Mouse (Mus musculus) kidney, adult 10 weeks (tissue): ENCODE results near the gene Trmt2a. TPM values are rescaled to one million over a fixed set of nuclear protein-coding genes. Genes with fewer than 3 reads are reported as not detected.

Source experiments
- polyA plus RNA-seq: library from polyadenylated mRNA; stranded (reverse); fragments of 350-450 nt; fragmentation: Illumina TruSeq; extraction: RNeasy Lipid Tissue Mini Kit (QIAGEN cat#74804); gene quantifications from one replicate; pipeline ENCODE4 v1.2.3, GENCODE M21; 2014; ENCODE audit warnings: low read depth, low replicate concordance

The Trmt2a gene
- polyA plus RNA-seq = 21.4 TPM

GRCm38 (mm10) chr16:18248433-18249363 is at the start of gene Trmt2a, which contains the start of gene Ranbp1:
Gene Trmt2a, plus strand, starts transcription at chr16:18248679.
Gene Ranbp1, minus strand, starts transcription at chr16:18248732.

GRCm38 (mm10) chr16:18217579-18217978 is 30.9 kb upstream of the Trmt2a start, which contains the start of gene Ccdc188:
Gene Ccdc188, plus strand, starts transcription at chr16:18217879.

GRCm38 (mm10) chr16:18234671-18235388 is 13.6 kb upstream of the Trmt2a start, which contains the start of gene Zdhhc8:
Gene Zdhhc8, minus strand, starts transcription at chr16:18235136.

DNA sequence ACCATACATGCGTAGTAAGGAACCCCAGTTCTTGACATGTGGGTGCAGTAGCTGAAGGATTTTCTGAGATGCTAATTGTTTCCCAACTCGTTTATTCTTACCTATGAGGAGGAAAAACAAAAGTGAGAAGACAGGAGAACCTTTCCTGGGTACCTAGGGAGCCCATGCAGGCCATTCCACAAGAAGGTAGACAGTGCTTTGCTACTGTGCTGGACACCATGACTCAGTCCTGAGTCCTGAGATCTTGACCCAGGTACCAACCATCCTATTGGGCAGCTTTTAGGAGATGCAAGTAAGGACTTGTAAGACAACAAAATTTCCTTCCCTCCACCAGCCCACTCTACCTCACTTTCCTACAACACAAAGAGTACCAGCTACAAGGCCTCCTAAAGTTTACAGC is 9.7 kb downstream of the Trmt2a start, which contains the start of gene Gm49776:
Gene Gm49776 (minus strand): TSS at position 101 of the 400 bp plus-strand sequence.

GRCm38 (mm10) chr16:18289067-18289588 is 40.6 kb downstream of the Trmt2a start, which contains the start of gene Dgcr8:
Gene Dgcr8, minus strand, starts transcription at chr16:18289246.

Other genes starting within 250 kb of the Trmt2a start
- 10.4 TPM for gene Dgcr6, start 195.8 kb upstream of the Trmt2a start, polyA plus RNA-seq
- 3.2 TPM for gene Prodh, start 158.5 kb upstream of the Trmt2a start, polyA plus RNA-seq
- gene Rtn4r, start 121.0 kb upstream of the Trmt2a start, polyA plus RNA-seq = not detected
- gene Ccdc188, start 30.8 kb upstream of the Trmt2a start, polyA plus RNA-seq = not detected
- gene Zdhhc8, start 13.5 kb upstream of the Trmt2a start, polyA plus RNA-seq = not detected
- gene Ranbp1, start 53 bp downstream of the Trmt2a start, polyA plus RNA-seq = 75.6 TPM
- not detected for gene Gm49776, start 9.6 kb downstream of the Trmt2a start, polyA plus RNA-seq
- gene Dgcr8, start 40.6 kb downstream of the Trmt2a start, polyA plus RNA-seq = 17.1 TPM
- gene Tango2, start 99.4 kb downstream of the Trmt2a start, polyA plus RNA-seq = 18.0 TPM
- gene Arvcf, start 99.5 kb downstream of the Trmt2a start, polyA plus RNA-seq = 0.97 TPM
- 2.0 TPM for gene Txnrd2, start 177.7 kb downstream of the Trmt2a start, polyA plus RNA-seq
- gene Comt, start 178.2 kb downstream of the Trmt2a start, polyA plus RNA-seq = 21.7 TPM